1 mouse cellular context compared by ENCODE assay signal in the genomic region with DNA sequence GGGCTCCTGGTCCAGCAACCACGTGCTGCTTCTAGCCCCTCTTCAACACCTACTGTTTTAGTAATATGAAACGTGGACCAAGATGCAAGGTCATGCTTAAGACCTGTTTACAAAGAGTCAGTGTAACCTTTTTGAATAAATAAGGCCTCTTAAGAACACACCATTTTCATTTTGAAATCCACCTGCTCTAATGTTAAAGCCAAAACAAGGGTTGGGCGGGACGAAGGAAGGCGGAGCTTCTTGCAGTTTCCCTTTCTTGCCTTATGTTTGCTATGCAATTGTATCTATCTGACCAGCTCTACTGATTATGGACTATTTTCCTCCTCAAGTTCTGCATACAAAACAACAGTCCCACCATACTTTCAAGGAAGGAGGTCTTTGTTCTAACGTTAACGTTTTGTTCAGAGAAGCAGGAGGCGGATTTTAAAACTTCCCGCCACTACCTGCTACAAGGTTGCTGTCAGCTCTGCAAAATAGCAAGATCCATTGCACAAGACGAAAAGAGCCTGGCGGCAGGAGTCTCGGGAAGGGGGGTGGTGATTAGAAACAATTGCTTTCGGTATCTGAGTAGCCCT.
TF ChIP-seq lines count a peak whose summit lies in the region.

No protein-coding gene starts in this region.

TF ChIP-seq in myocyte, 11 proteins besides CTCF, POLR2A, EP300 and RAD21 (continued from another document):
- TF ChIP-seq TCF12 (IDR thresholded peaks at IDR 0.05; ENCODE audit: insufficient read depth, poor library complexity, severe bottlenecking) (no peak), CEBPB (IDR thresholded peaks at IDR 0.05; ENCODE audit: insufficient read depth, poor library complexity, severe bottlenecking) (no peak)
TF ChIP-seq in myocyte: peak in this region for 0.
